Mouse (Mus musculus) stomach, postnatal 0 days (tissue): ENCODE measurements around the gene Wsb2.

Experiments used
- CTCF ChIP-seq: IDR thresholded peaks from 2 replicates; pipeline ENCODE4 v1.5.1; 2016; ENCODE audit warnings: antibody characterized with exemption, low read depth, mild to moderate bottlenecking, moderate library complexity
- EP300 ChIP-seq: optimal IDR thresholded peaks from 2 replicates; pipeline ENCODE3; 2016; ENCODE audit warnings: antibody characterized with exemption

GRCm38 (mm10) chr5:117356365-117357128 lies 557 bp upstream of the Wsb2 start:
- no peak for TF ChIP-seq CTCF
- no peak for TF ChIP-seq EP300
